11 mouse cellular contexts compared by ENCODE assay signal in the genomic region with DNA sequence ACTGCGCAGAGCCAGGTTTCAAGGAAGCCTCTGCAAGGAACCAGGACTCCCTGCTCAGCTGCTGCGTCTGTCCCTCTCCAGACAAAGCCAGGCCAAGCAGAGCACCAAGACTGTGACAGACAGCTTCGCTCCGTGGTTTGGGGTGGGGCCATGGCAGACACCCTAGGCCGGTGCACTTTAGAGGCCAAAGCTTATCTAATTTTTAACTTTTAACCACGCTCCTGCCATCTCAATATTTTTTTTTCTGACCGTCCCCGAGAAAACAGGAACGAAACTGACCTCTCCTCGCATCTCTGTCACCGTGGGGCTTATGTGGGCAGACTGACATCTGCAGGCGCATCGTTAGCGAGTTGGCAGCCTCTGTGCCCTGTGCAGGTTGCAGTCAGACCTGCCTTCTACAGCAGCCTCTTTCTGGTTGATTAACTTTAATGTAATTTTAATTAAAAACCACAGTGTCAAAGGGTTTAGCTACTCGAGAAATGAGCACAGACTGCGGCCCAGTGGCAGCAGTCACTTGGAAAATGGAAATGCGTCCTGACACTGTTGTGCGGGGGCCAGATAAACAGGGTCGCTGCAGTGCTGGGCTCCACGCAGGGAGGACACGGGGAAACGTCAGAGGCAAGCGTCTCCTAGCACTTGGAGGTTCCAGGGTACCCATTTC.
DNase-seq lines count a peak whose midpoint lies in the region; ATAC-seq and TF ChIP-seq lines count a peak whose summit lies in the region.
"Had no signal": no experiment of that assay in that cellular context is flagged by ENCODE, and none has a peak within 500 bp of the region (broad histone marks: within the 10 kb centered on the region; RNA-seq: fewer than 3 reads in every experiment).

No protein-coding gene starts in this region.

- H3K36me3 ChIP-seq in heart, postnatal 0 days (replicated peaks; ENCODE audit: control insufficient read depth, insufficient read depth, low read length), result no peaks in the 10 kb centered on the region
- H3K36me3 ChIP-seq in heart, adult 2 months (ENCODE audit: control insufficient read depth, insufficient read depth, low read length), result no peaks in the 10 kb centered on the region
- no peaks in the 10 kb centered on the region for H3K36me3 ChIP-seq in forebrain, embryonic 11.5 days (ENCODE audit: control insufficient read depth, insufficient read depth, low read length)
- H3K36me3 ChIP-seq in midbrain, embryonic 12.5 days, result no peaks in the 10 kb centered on the region

- peak overlapping the region; percentile 21; the same call in 1 of the 2 replicates for H3K4me2 ChIP-seq in heart, postnatal 0 days (ENCODE audit: low read depth, low read length)
- no peak overlapping the region for H3K4me2 ChIP-seq in forebrain, embryonic 11.5 days (ENCODE audit: low read depth, low read length, severe bottlenecking)
- H3K4me2 ChIP-seq in midbrain, embryonic 12.5 days (replicated peaks), result no peak overlapping the region

- TF ChIP-seq EP300 in heart, postnatal 0 days (IDR thresholded peaks at IDR 0.05; ENCODE audit: low read depth), result no peak
- no peak for TF ChIP-seq EP300 in heart, adult 2 months (IDR thresholded peaks at IDR 0.05; ENCODE audit: insufficient read depth, low read depth, low read length)

- H3K9me3 ChIP-seq in heart, postnatal 0 days (replicated peaks; ENCODE audit: control insufficient read depth, low read length), result no peaks in the 10 kb centered on the region
- no peaks in the 10 kb centered on the region for H3K9me3 ChIP-seq in forebrain, embryonic 11.5 days (ENCODE audit: control insufficient read depth, low read length)
- no peaks in the 10 kb centered on the region for H3K9me3 ChIP-seq in midbrain, embryonic 12.5 days

- intact Hi-C loops in heart, adult 2 months (cut with DNase I), result no loop called here
- intact Hi-C loops in gastrocnemius, postnatal 14 days (cut with DNase I; ENCODE audit: low total_unique reads), result no loop called here

- H3K9ac ChIP-seq in heart, postnatal 0 days (replicated peaks; ENCODE audit: low read depth, low read length), result no peak overlapping the region
- H3K9ac ChIP-seq in heart, adult 2 months (ENCODE audit: low read depth, low read length), result no peak overlapping the region
- H3K9ac ChIP-seq in forebrain, embryonic 11.5 days (ENCODE audit: low read length), result no peak overlapping the region; the same call in 1 of the 2 replicates
- H3K9ac ChIP-seq in midbrain, embryonic 12.5 days (replicated peaks), result no peak overlapping the region

- no peak for TF ChIP-seq POLR2A in heart, adult 2 months (IDR thresholded peaks at IDR 0.05; ENCODE audit: insufficient read depth, low read depth, low read length)

- no peaks in the 10 kb centered on the region for H3K27me3 ChIP-seq in heart, postnatal 0 days (ENCODE audit: control insufficient read depth, insufficient read depth, low read length)
- no peaks in the 10 kb centered on the region for H3K27me3 ChIP-seq in heart, adult 2 months (ENCODE audit: control insufficient read depth, insufficient read depth, low read length)
- no peaks in the 10 kb centered on the region for H3K27me3 ChIP-seq in forebrain, embryonic 11.5 days (ENCODE audit: control insufficient read depth, insufficient read depth, low read length)
- H3K27me3 ChIP-seq in midbrain, embryonic 12.5 days, result no peaks in the 10 kb centered on the region

- no peak overlapping the region for H3K4me3 ChIP-seq in heart, postnatal 0 days (ENCODE audit: low read depth, low read length)
- no peak overlapping the region for H3K4me3 ChIP-seq in heart, adult 2 months
- no peak overlapping the region for H3K4me3 ChIP-seq in forebrain, embryonic 11.5 days (ENCODE audit: low read depth, low read length)
- H3K4me3 ChIP-seq in midbrain, embryonic 12.5 days, result no peak overlapping the region
- H3K4me3 ChIP-seq: left cerebral cortex, adult 2 months had no signal

- DNase-seq in heart, postnatal 0 days (ENCODE audit: low spot score), result no peak
- no peak for DNase-seq in heart, adult 2 months
- DNase-seq in brain, adult 2 months (ENCODE audit: low read depth, low spot score), result peak; percentile 87
- peak; percentile 54 for DNase-seq in forebrain, embryonic 11.5 days (ENCODE audit: low spot score)
- no peak for DNase-seq in gastrocnemius, postnatal 14 days
- DNase-seq in layer of hippocampus, postnatal 25 days (ENCODE audit: extremely low spot score in 1 of 2, low spot score in 1 of 2), result no peak
- DNase-seq in embryo, embryonic 10 days (ENCODE audit: low spot score), result no peak
- DNase-seq: adrenal gland, adult 8-10 months had no signal

- TF ChIP-seq CTCF in heart, postnatal 0 days (IDR thresholded peaks at IDR 0.05; ENCODE audit: low read depth), result no peak
- TF ChIP-seq CTCF in heart, adult 2 months (IDR thresholded peaks at IDR 0.05), result no peak

- 48% methylated on average over 23 of the region's 23 CpGs for WGBS in heart, postnatal 0 days
- WGBS in heart, adult 2 months, result 48% methylated on average over 23 of the region's 23 CpGs
- 42% methylated on average over 23 of the region's 23 CpGs for WGBS in forebrain, embryonic 11.5 days
- WGBS in midbrain, embryonic 12.5 days, result 55% methylated on average over 23 of the region's 23 CpGs

- no peak overlapping the region for H3K27ac ChIP-seq in heart, postnatal 0 days (ENCODE audit: low read depth)
- H3K27ac ChIP-seq in heart, adult 2 months, result no peak overlapping the region
- peak overlapping the region; percentile 37; the same call in 1 of the 2 replicates for H3K27ac ChIP-seq in forebrain, embryonic 11.5 days (ENCODE audit: low read depth, low read length)
- peak overlapping the region; percentile 39; the same call in 1 of the 2 replicates for H3K27ac ChIP-seq in midbrain, embryonic 12.5 days (replicated peaks)
- H3K27ac ChIP-seq: left cerebral cortex, adult 2 months; stomach, postnatal 0 days had no signal

- no peaks in the 10 kb centered on the region for H3K79me2 ChIP-seq in heart, adult 2 months (replicated peaks; ENCODE audit: control insufficient read depth, insufficient read depth, low read length)

- no peaks in the 10 kb centered on the region for H3K4me1 ChIP-seq in heart, postnatal 0 days (ENCODE audit: control insufficient read depth, insufficient read depth)
- no peaks in the 10 kb centered on the region for H3K4me1 ChIP-seq in heart, adult 2 months (ENCODE audit: control insufficient read depth, insufficient read depth, low read length)
- H3K4me1 ChIP-seq in forebrain, embryonic 11.5 days (replicated peaks; ENCODE audit: control insufficient read depth, insufficient read depth, low read length), result peaks cover 7% of the 10 kb centered on the region; the same call in 1 of the 2 replicates
- H3K4me1 ChIP-seq in midbrain, embryonic 12.5 days, result peaks cover 20% of the 10 kb centered on the region

- ATAC-seq in heart, postnatal 0 days (ENCODE audit: insufficient read depth, low read depth), result no peak
- peak; percentile 63; the same call in 1 of the 2 replicates for ATAC-seq in forebrain, embryonic 11.5 days (replicated peaks; ENCODE audit: low FRiP score)
- 0 out of 2 replicates have a peak, but pooled peaks have one; percentile 54 for ATAC-seq in midbrain, embryonic 12.5 days (ENCODE audit: low FRiP score, low read depth)

Comparison
In these comparisons a context has a peak if more than half of its experiments do, and no peak if none do; other contexts are left out.
1. DNase-seq: peak in brain, adult 2 months (single experiment) and forebrain, embryonic 11.5 days (single experiment); none in heart, postnatal 0 days (single experiment), heart, adult 2 months (0 of 2), gastrocnemius, postnatal 14 days (single experiment), layer of hippocampus, postnatal 25 days (0 of 2) and embryo, embryonic 10 days (single experiment).
2. H3K27ac ChIP-seq: peak in forebrain, embryonic 11.5 days (single experiment) and midbrain, embryonic 12.5 days (single experiment); none in heart, postnatal 0 days (single experiment) and heart, adult 2 months (single experiment).